Mouse (Mus musculus) liver, postnatal 0 days (tissue): ENCODE data around the gene Reep3.

Source experiments
- CTCF ChIP-seq: sonication (generic); IDR thresholded peaks from 2 replicates; pipeline ENCODE4 v1.5.1; 2016; ENCODE audit warnings: antibody characterized with exemption, low read depth
- EP300 ChIP-seq: IDR thresholded peaks from 2 replicates; pipeline ENCODE4 v1.6.1; 2016; ENCODE audit warnings: antibody characterized with exemption, low read depth, mild to moderate bottlenecking

GRCm38 (mm10) chr10:67123756-67124155 lies 27.0 kb upstream of the Reep3 start:
- TF ChIP-seq CTCF (no peak), EP300 (no peak)
